Mouse (Mus musculus) myocyte (in vitro differentiated cells): ENCODE measurements at regions not wholly inside any gene's neighbourhood (a gene's known extent, or its start where the extent isn't known, plus 50 kb on each side); places are given as distances from the start of the nearest gene placed in this dataset.

Experiments used
- CEBPB ChIP-seq: IDR thresholded peaks from 2 replicates; pipeline ENCODE4 v1.6.1; 2011; ENCODE audit warnings: mild to moderate bottlenecking, moderate library complexity; ENCODE audit not compliant: poor library complexity, insufficient read depth, severe bottlenecking
- MAX ChIP-seq: IDR thresholded peaks from one replicate; pipeline ENCODE4 v1.6.1; 2011; ENCODE audit warnings: low read depth, mild to moderate bottlenecking, control low read depth
- POLR2A ChIP-seq: IDR thresholded peaks from one replicate; pipeline ENCODE4 v1.6.1; 2011; ENCODE audit warnings: low read depth, mild to moderate bottlenecking, control low read depth, moderate library complexity; ENCODE audit not compliant: insufficient read length
- TCF12 ChIP-seq: IDR thresholded peaks from one replicate; pipeline ENCODE4 v1.6.1; 2011; ENCODE audit warnings: mild to moderate bottlenecking, control low read depth; ENCODE audit not compliant: poor library complexity, insufficient read depth, severe bottlenecking

GRCm38 (mm10) chr15:24407691-24408090, 1005.9 kb downstream of the Basp1 start:
- TF ChIP-seq CEBPB (no peak), POLR2A (no peak), MAX (no peak), TCF12 (no peak)
